Mouse (Mus musculus) left cerebral cortex, postnatal 25 days (tissue): Measurements from ENCODE around the gene Slc7a1. TPM values are rescaled to one million over a fixed set of nuclear protein-coding genes. Genes with fewer than 3 reads are reported as not detected.
"Not testable (repeated sequence)": the region's sequence is repeated elsewhere in the genome, so short reads cannot be mapped to it uniquely, and the experiment has no call there.

Experiments used
- DNase-seq, 2 experiments: peaks; one replicate each; pipeline ENCODE4 v3.0.0; 2022; ENCODE audit warnings: low spot score in 2 of 2, mixed read lengths in 1 of 2
- intact Hi-C: fragments of 180-260 bp; cut with DNase I; formaldehyde crosslinking; loops from one replicate; pipeline ENCODE4 v1.15.1; 2025
- total RNA-seq, 2 experiments: library from RNA; stranded (reverse); gene quantifications; 2 replicates each; pipeline ENCODE4 v1.2.3; 2021

Gene Slc7a1
- total RNA-seq, 2 experiments from 2014 or later = 30.6 to 30.9 TPM

DNA sequence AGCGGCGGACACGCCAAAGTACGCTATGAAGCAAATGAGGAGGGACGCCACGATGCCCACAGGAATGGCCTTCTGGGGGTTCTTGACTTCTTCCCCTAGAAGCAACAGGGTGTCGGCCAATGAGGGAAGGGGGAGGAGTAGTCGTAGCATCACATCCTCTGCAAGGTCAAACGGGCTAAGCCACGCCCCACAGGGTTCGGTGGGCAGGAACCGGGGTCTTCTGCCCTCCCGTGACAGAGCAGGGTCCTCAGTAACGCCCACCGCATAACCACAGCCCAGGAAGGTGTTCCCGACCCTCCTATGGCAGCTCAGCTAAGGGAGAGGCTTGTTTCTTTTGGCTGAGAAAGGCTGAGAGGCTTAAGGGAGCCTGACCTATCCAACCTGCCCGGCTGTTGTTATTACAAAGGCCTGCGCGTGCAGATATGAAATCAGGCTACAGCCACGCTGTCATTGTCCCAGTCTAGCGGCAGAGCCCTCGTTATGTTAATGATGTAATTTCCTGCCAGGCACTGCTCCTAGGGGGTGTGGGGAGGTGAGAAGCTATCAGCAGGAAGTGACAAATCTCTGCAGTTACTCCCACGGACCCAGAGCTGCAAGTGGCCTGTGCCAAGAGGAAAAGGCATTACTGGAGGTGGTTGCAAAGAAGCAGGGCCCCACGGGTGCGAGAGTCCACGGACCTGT, 57.5 kb downstream of the Slc7a1 start:
- peak; percentile 37 to 72 for DNase-seq
- intact Hi-C loops = no loop called here

DNA sequence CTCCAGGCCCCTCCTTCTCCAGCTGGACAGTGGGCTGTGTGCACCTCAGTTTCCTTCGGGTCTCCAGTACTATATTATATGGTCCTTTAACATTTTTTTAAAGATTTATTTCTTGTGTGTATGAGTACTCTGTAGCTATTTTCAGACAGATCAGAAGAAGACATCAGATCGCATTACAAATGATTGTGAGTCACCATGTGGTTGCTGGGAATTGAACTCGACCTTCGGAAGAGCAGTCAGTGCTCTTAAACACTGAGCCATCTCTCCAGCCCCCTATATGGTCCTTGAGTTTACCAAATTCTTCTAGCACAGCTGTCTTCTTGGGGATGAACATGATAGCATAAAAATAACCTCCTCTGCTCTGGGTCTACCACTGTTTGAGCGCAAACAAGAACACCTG, 60.6 kb downstream of the Slc7a1 start:
- DNase-seq = no peak
- intact Hi-C loops = loop anchor here (10.0 kb wide), 1 partner anchor 206 kb away; no protein-coding TSS in a partner anchor

DNA sequence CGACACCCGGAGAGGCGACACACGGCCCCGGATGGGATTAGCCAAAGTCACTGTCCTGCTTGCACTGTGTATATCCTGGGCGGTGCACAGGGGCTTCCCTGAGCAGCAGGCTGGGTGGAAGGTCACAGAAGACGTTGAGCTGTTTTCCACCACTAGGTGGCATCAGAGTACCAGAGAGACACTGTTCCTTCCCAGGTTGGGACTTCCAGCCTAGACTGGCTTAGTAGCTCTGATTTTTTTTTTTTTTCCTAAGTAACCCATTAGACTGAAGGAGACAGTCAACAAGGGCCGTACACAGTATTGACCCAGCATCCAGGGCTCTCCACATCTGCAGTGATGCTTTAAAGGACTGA, 67.1 kb downstream of the Slc7a1 start:
- DNase-seq = peak; percentile 58 to 70
- intact Hi-C loops = loop anchor here (1.0 to 10.0 kb wide), 3 partner anchors 119 to 458 kb away; no protein-coding TSS in a partner anchor

- intact Hi-C loops = loop anchor here (1.0 to 10.0 kb wide), 3 partner anchors 119 to 459 kb away; no protein-coding TSS in a partner anchor
- DNase-seq = no peak
These were observed 67.6 kb downstream of the Slc7a1 start for GRCm38 (mm10) chr5:148331926-148332621.

- DNase-seq = no peak
- intact Hi-C loops = loop anchor here (10.0 kb wide), 1 partner anchor 213 kb away; no protein-coding TSS in a partner anchor
These were observed 68.4 kb downstream of the Slc7a1 start for GRCm38 (mm10) chr5:148331229-148331776.

DNA sequence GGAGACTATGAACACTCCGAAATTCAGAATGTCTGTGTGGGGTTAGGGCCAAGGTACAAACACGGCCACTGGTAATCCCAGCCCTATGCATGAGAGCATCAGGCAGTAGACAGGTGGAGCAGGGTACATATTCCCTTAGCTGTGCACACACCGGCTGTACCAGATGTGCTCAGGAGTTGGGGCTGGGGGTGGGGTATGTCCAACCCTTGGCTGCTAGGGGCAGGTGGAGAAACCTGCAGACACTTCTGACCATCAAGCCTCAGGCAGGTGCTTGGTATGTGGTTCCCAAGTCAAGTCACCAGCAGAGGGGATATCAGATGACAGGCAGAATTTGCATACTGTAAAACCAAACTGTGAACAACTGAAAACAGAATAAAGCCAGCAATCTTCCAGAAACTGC, 70.7 kb downstream of the Slc7a1 start:
- no peak for DNase-seq
- intact Hi-C loops = no loop called here

DNA sequence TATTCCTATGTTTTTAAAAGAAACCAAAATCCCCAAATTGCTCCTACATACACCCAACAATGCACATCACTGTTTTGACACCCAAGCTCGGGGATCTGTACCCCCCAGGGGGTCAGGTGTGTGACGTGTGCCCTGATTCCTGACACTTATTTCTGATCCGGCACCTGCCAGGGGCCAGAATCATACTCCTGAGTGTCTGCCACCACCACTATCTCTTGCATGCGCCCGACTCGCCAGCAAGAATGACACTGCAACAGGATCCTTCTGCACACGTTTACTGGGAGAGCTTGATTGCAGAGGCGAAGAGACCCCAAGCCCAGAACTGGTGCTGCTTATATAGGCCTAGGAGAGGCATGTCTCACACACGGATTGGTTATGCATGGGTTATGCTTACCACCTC, 73.4 kb downstream of the Slc7a1 start:
- DNase-seq, intact Hi-C loops: not testable (repeated sequence)

DNA sequence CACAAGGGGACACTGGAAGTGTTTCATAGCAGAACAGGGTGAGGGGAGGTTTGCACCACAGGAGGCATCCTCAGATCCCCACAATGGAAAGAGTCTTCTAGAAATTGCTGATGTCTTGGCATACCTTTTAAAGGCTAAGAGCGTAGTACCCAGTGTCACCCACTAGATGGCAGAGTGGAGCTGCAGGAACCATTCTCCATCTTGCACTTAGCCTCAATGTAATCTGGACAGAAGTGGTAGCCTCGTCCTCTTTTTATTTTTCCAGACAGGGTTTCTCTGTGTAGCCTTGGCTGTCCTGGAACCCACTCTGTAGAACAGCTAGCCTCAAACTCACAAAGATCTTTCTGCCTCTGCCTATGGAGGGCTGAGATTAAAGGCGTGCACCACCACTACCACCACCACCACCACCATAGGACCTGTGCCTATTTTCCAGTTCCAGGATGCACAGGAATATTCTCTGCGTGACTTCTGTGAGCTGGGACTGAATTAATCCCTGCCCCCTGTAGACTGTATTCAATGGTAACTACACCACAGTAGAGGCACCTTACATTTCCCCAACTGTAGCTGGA, 74.3 kb downstream of the Slc7a1 start:
- intact Hi-C loops = loop anchor here (2.0 kb wide), 1 partner anchor 467 kb away; no protein-coding TSS in a partner anchor
- DNase-seq = peak; percentile 39 to 66

- DNase-seq = no peak
These were observed 84.8 kb downstream of the Slc7a1 start for GRCm38 (mm10) chr5:148314931-148315330.

GRCm38 (mm10) chr5:148312443-148312842, 87.3 kb downstream of the Slc7a1 start:
- DNase-seq = no peak
- intact Hi-C loops = no loop called here

More at GRCm38 (mm10) chr5:148314931-148315330, 84.8 kb downstream of the Slc7a1 start:
- intact Hi-C loops = no loop called here

DNA sequence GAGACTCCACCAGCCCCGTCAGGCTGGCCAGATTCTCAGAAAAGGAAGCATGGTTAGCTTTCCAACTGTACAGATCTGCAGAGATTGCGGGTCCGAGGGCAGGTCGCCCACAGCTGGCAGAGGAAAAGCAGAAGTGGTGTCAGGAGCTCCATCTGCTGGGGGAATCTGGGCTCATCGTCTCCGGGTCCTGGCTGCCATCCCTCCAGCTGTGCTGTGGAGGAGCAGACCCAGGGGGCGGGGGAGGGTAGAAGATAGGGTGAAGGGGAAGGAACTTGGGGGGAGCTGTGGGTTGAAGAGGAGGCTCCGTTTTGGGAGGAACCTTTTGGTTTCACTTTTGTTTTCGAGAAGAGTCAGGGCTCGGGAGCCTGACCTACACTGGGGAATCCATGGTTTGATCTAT, 88.9 kb downstream of the Slc7a1 start:
- DNase-seq = peak in 1 of 2 experiments; percentile 18
- intact Hi-C loops = no loop called here

GRCm38 (mm10) chr5:148304112-148304511, 95.6 kb downstream of the Slc7a1 start:
- intact Hi-C loops = no loop called here
- DNase-seq = no peak

- no peak for DNase-seq
- intact Hi-C loops = no loop called here
These were observed 96.7 kb downstream of the Slc7a1 start for GRCm38 (mm10) chr5:148302968-148303367.

DNA sequence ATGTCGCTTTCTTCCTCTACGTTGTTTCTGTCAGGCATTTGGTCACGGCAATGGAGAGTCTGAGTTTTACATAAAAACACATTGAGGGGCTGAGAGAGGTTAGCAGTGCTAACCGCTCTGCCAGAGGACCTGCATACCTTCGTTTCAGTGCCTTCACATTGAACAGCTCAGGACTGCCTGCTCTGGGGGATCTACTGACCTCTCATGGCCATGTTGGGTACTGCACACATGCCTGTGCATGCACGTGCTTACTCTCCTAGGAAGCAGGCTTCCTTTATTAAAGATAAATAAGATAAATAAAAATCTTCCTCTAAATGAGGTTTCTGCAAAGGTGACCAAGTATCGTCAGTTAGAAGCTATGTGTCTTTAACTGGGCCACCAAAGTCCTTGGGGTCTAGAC, 106.4 kb downstream of the Slc7a1 start:
- intact Hi-C loops = no loop called here
- peak in 1 of 2 experiments; percentile 30 for DNase-seq

- intact Hi-C loops = no loop called here
- no peak for DNase-seq
These were observed 106.8 kb downstream of the Slc7a1 start for GRCm38 (mm10) chr5:148292862-148293261.

GRCm38 (mm10) chr5:148289951-148290350, 109.8 kb downstream of the Slc7a1 start:
- DNase-seq = no peak
- intact Hi-C loops = no loop called here

DNA sequence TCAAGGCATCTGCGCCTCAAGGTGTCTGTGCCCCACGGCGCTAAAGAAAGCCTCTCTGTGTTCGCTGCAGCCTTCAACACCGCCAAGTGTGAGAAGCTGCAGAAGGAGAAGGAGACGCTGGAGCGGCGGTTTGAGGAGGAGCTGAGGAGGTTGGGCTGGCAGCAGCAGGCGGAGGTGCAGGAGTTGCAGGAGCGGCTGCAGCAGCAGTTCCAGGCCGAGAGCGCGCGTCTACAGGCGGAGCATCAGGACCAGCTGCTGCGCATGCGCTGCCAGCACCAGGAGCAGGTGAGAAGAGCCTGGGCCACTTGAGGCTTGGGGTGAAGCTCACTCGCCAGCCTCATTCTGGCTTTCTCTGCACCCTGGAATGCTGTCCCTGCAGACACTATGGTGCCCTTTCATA, 110.9 kb downstream of the Slc7a1 start:
- DNase-seq = no peak
- intact Hi-C loops = no loop called here

DNA sequence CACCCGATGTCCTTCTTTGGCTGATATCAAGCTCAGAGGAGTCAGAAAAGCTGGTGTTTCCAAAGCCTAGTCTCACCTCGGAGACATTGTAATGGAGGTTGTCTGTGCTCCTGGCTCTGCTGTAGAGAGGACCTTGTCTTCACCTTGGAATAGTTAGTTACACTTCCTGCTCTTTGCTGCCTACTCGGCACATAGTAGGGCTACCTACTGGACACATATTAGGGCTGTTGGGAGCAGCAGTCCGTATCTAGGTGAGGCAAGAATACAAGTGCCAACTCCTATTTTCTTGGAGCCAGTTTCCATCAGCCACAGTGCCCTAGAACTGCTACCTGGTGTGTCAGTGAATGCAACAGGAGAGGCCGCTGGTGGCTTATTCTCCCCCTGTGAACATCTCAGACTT, 112.2 kb downstream of the Slc7a1 start:
- DNase-seq = no peak
- intact Hi-C loops = no loop called here

DNA sequence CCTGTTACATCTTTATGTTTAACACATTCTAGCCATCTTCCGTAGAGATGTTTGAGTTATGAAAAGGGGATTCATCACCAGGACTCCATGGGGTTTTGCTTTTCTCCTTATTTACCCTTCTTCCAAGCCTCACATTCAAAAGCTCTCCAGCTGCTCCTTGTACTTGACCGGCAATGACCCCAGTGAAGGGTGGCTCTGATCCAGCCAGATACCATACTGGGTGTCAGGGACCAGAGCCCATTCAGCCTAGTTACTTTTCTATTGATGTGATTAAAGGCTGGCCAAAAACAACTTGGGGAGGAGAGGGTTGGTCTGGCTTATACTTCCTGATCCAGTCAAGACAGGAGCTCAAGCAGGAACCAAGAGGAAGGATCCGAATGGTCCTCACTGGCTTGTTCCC, 116.1 kb downstream of the Slc7a1 start:
- intact Hi-C loops = no loop called here
- DNase-seq = no peak

DNA sequence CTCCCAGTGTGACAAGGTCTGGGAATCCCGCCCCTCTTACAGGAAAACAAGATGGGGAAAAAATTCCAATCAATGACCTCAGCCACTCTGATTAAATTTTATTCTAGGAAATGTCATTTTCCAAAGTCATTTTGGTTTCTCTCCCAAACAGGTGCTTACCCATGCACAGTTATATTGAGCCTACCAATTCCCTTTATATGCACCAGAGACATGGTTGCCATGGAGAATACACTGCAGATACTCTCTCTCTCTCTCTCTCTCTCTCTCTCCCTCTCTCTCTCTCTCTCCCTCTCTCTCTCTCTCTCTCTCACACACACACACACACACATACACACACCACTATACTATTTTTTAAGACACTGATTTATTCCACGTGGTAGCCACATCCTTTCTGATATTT, 116.5 kb downstream of the Slc7a1 start:
- intact Hi-C loops = no loop called here
- no peak for DNase-seq
